Mouse (Mus musculus): ENCODE data around the gene Traf3ip2. TPM values are rescaled to one million over a fixed set of nuclear protein-coding genes. Genes with fewer than 3 reads are reported as not detected.

Traf3ip2 gene
- polyA plus RNA-seq, 1 experiment from 2014 or later = 6.8 TPM

DNA sequence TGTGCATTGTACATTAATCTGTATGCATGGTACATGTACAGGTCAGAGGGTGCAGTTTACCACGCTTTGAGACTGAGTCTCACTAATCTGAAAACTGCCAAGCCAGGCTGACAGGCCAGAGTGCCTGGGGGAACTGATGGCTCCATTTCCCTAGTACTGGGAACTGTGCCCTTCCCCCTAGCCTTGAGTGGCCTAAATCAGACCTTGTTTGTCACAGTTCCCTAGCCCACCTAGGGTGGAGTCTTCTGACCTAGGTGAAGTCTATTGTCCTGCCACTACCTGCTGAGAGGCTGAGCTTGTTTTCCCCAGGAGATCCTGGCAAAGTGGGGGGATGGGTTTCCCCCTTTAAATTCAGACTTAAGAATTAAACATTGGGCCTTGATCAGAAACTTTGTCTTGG, 18.0 kb upstream of the Traf3ip2 start:
- H3K4me1 ChIP-seq (ENCODE audit: control insufficient read depth, insufficient read depth, low read length) = peaks cover 18% of the 10 kb centered on the region
- H3K27ac ChIP-seq (replicated peaks; ENCODE audit: low read depth, low read length) = no peak overlapping the region
- H3K4me2 ChIP-seq (ENCODE audit: low read length) = no peak overlapping the region
- no peaks in the 10 kb centered on the region for H3K36me3 ChIP-seq (ENCODE audit: control insufficient read depth, insufficient read depth, low read length)
- ATAC-seq (ENCODE audit: low FRiP score, low TSS enrichment) = no peak
- no peak overlapping the region for H3K9ac ChIP-seq (replicated peaks; ENCODE audit: low read length)
- no peaks in the 10 kb centered on the region; the same call in 1 of the 2 replicates for H3K9me3 ChIP-seq (ENCODE audit: control insufficient read depth, low read length)
- no peak for DNase-seq
- 70% methylated on average over 1 of the region's 1 CpGs for WGBS
- H3K4me3 ChIP-seq (replicated peaks; ENCODE audit: low read depth, low read length) = no peak overlapping the region
- no peaks in the 10 kb centered on the region for H3K27me3 ChIP-seq (ENCODE audit: control insufficient read depth, insufficient read depth, low read length)

DNA sequence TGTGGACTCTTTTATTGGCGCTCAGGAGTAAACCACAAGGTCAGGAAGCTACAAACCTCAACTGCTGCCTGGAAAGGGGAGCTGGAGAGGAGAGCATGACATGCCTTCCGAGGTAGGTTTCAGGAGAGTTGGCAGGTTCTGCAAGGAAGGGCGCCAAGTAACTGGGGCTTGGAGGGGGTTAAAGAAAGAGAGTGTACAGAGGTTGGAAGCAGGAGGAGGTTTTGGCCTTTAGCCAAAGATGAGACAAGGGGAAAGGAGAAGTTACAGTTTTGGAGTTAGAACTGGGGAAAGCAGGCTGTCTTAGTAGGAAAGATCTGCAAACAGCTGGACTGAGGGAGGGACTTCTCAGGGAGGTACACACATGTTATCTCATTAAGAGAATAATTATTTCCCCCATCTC, 16.9 kb upstream of the Traf3ip2 start:
- Histone ChIP-seq H3K4me2 (ENCODE audit: low read length) (no peak overlapping the region), H3K9ac (replicated peaks; ENCODE audit: low read length) (no peak overlapping the region), H3K27ac (replicated peaks; ENCODE audit: low read depth, low read length) (no peak overlapping the region; the same call in 1 of the 2 replicates), H3K4me1 (ENCODE audit: control insufficient read depth, insufficient read depth, low read length) (peaks cover 18% of the 10 kb centered on the region), H3K9me3 (ENCODE audit: control insufficient read depth, low read length) (no peaks in the 10 kb centered on the region; the same call in 1 of the 2 replicates), H3K4me3 (replicated peaks; ENCODE audit: low read depth, low read length) (no peak overlapping the region), H3K36me3 (ENCODE audit: control insufficient read depth, insufficient read depth, low read length) (no peaks in the 10 kb centered on the region), H3K27me3 (ENCODE audit: control insufficient read depth, insufficient read depth, low read length) (no peaks in the 10 kb centered on the region)
- ATAC-seq (ENCODE audit: low FRiP score, low TSS enrichment) (no peak), DNase-seq (no peak)
- WGBS = 83% methylated on average over 3 of the region's 3 CpGs

DNA sequence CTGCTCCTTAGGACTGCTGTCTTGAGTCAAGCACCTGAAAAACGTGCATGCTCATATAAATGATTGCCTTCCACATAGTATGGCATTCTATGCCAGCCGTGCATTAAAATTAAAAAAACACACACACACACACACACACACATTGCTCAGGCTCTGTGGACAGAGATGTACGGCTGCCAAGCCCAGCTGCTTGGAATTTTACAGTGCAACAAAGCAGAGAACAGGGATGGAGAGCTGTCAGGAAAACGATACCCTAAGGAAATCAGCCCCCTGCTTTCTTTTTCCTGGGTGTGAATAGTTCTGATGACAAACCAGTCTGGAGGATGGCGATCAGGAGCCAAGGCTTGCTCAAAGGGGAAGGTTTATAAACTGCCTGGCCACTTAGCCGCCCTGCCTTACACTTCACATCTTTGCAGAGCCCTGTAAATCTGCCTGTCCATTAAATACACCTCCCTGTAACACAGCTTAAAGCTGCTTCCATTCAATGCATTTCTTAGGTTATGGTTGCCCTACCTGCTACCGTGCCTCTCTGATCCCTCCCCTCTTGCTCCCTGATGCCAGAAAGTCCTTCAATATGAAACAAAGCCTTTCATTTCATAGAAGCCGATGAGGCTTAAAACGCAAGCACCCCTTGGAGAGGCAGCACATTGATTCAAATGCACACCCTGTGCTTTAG, 15.5 kb upstream of the Traf3ip2 start:
- Histone ChIP-seq H3K27me3 (ENCODE audit: control insufficient read depth, insufficient read depth, low read length) (no peaks in the 10 kb centered on the region), H3K4me1 (ENCODE audit: control insufficient read depth, insufficient read depth, low read length) (peaks cover 18% of the 10 kb centered on the region), H3K9me3 (ENCODE audit: control insufficient read depth, low read length) (no peaks in the 10 kb centered on the region; the same call in 1 of the 2 replicates), H3K9ac (replicated peaks; ENCODE audit: low read length) (peak overlapping the region; percentile 21; the same call in 1 of the 2 replicates), H3K4me2 (ENCODE audit: low read length) (no peak overlapping the region), H3K36me3 (ENCODE audit: control insufficient read depth, insufficient read depth, low read length) (no peaks in the 10 kb centered on the region), H3K4me3 (replicated peaks; ENCODE audit: low read depth, low read length) (no peak overlapping the region), H3K27ac (replicated peaks; ENCODE audit: low read depth, low read length) (peak overlapping the region; percentile 73)
- ATAC-seq (ENCODE audit: low FRiP score, low TSS enrichment) (peak; percentile 20; the same call in 1 of the 2 replicates), DNase-seq (no peak)
- WGBS = 37% methylated on average over 9 of the region's 9 CpGs

GRCm38 (mm10) chr10:39597792-39598183, 14.9 kb upstream of the Traf3ip2 start:
- H3K27me3 ChIP-seq (ENCODE audit: control insufficient read depth, insufficient read depth, low read length) = no peaks in the 10 kb centered on the region
- H3K4me3 ChIP-seq (replicated peaks; ENCODE audit: low read depth, low read length) = no peak overlapping the region
- H3K9ac ChIP-seq (replicated peaks; ENCODE audit: low read length) = peak overlapping the region; percentile 21; the same call in 1 of the 2 replicates
- no peaks in the 10 kb centered on the region for H3K36me3 ChIP-seq (ENCODE audit: control insufficient read depth, insufficient read depth, low read length)
- WGBS = 52% methylated on average over 3 of the region's 3 CpGs
- H3K4me2 ChIP-seq (ENCODE audit: low read length) = no peak overlapping the region
- no peak for ATAC-seq (ENCODE audit: low FRiP score, low TSS enrichment)
- DNase-seq = no peak
- H3K9me3 ChIP-seq (ENCODE audit: control insufficient read depth, low read length) = no peaks in the 10 kb centered on the region; the same call in 1 of the 2 replicates
- peak overlapping the region; percentile 73 for H3K27ac ChIP-seq (replicated peaks; ENCODE audit: low read depth, low read length)
- H3K4me1 ChIP-seq (ENCODE audit: control insufficient read depth, insufficient read depth, low read length) = peaks cover 18% of the 10 kb centered on the region

GRCm38 (mm10) chr10:39599601-39600000, 13.1 kb upstream of the Traf3ip2 start:
- H3K9me3 ChIP-seq (ENCODE audit: control insufficient read depth, low read length) = peaks cover 5% of the 10 kb centered on the region; the same call in 1 of the 2 replicates
- 94% methylated on average over 4 of the region's 4 CpGs for WGBS
- DNase-seq (no peak), ATAC-seq (ENCODE audit: low FRiP score, low TSS enrichment) (no peak)
- H3K27ac ChIP-seq (replicated peaks; ENCODE audit: low read depth, low read length) = no peak overlapping the region
- H3K4me1 ChIP-seq (ENCODE audit: control insufficient read depth, insufficient read depth, low read length) = peaks cover 18% of the 10 kb centered on the region
- H3K4me3 ChIP-seq (replicated peaks; ENCODE audit: low read depth, low read length) = no peak overlapping the region
- H3K36me3 ChIP-seq (ENCODE audit: control insufficient read depth, insufficient read depth, low read length) = no peaks in the 10 kb centered on the region
- H3K4me2 ChIP-seq (ENCODE audit: low read length) = no peak overlapping the region
- no peaks in the 10 kb centered on the region for H3K27me3 ChIP-seq (ENCODE audit: control insufficient read depth, insufficient read depth, low read length)
- no peak overlapping the region for H3K9ac ChIP-seq (replicated peaks; ENCODE audit: low read length)

GRCm38 (mm10) chr10:39600115-39600514, 12.6 kb upstream of the Traf3ip2 start:
- no peak overlapping the region for H3K9ac ChIP-seq (replicated peaks; ENCODE audit: low read length)
- no peak for ATAC-seq (ENCODE audit: low FRiP score, low TSS enrichment)
- no peak overlapping the region for H3K4me3 ChIP-seq (replicated peaks; ENCODE audit: low read depth, low read length)
- H3K4me1 ChIP-seq (ENCODE audit: control insufficient read depth, insufficient read depth, low read length) = peaks cover 18% of the 10 kb centered on the region
- no peak overlapping the region for H3K4me2 ChIP-seq (ENCODE audit: low read length)
- H3K27me3 ChIP-seq (ENCODE audit: control insufficient read depth, insufficient read depth, low read length) = no peaks in the 10 kb centered on the region
- H3K27ac ChIP-seq (replicated peaks; ENCODE audit: low read depth, low read length) = no peak overlapping the region
- no peak for DNase-seq
- WGBS = 76% methylated on average over 1 of the region's 1 CpGs
- peaks cover 5% of the 10 kb centered on the region; the same call in 1 of the 2 replicates for H3K9me3 ChIP-seq (ENCODE audit: control insufficient read depth, low read length)
- no peaks in the 10 kb centered on the region for H3K36me3 ChIP-seq (ENCODE audit: control insufficient read depth, insufficient read depth, low read length)

- Histone ChIP-seq H3K4me2 (ENCODE audit: low read length) (no peak overlapping the region), H3K9me3 (ENCODE audit: control insufficient read depth, low read length) (peaks cover 10% of the 10 kb centered on the region), H3K4me3 (replicated peaks; ENCODE audit: low read depth, low read length) (no peak overlapping the region), H3K27ac (replicated peaks; ENCODE audit: low read depth, low read length) (no peak overlapping the region), H3K4me1 (ENCODE audit: control insufficient read depth, insufficient read depth, low read length) (peaks cover 14% of the 10 kb centered on the region), H3K36me3 (ENCODE audit: control insufficient read depth, insufficient read depth, low read length) (no peaks in the 10 kb centered on the region), H3K27me3 (ENCODE audit: control insufficient read depth, insufficient read depth, low read length) (no peaks in the 10 kb centered on the region), H3K9ac (replicated peaks; ENCODE audit: low read length) (no peak overlapping the region)
- 83% methylated on average over 5 of the region's 5 CpGs for WGBS
- ATAC-seq (ENCODE audit: low FRiP score, low TSS enrichment) (no peak), DNase-seq (no peak)
These were observed 11.7 kb upstream of the Traf3ip2 start for GRCm38 (mm10) chr10:39601068-39601467.

DNA sequence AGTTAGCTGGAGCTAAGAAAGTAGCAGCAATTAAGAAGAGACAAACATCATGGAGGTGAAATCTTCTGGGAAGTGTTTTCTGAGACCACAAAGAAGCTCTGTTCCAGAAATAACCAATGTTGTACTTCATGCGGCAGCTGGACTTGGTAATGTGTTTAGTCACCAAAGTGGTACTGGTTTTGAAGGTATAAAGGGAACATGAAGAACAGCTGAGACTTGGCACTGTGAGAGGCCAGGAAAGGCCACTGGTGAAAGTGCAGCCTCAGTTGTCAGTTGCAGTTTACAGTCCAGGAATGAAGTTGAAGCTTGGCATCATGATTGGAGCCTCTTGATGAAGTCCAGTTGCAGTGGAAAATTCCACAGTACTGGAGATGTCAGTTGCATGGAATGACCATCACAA, 6.3 kb upstream of the Traf3ip2 start:
- Histone ChIP-seq H3K4me3 (replicated peaks; ENCODE audit: low read depth, low read length) (no peak overlapping the region), H3K4me2 (ENCODE audit: low read length) (no peak overlapping the region), H3K9me3 (ENCODE audit: control insufficient read depth, low read length) (peaks cover 14% of the 10 kb centered on the region), H3K9ac (replicated peaks; ENCODE audit: low read length) (no peak overlapping the region), H3K36me3 (ENCODE audit: control insufficient read depth, insufficient read depth, low read length) (no peaks in the 10 kb centered on the region), H3K27me3 (ENCODE audit: control insufficient read depth, insufficient read depth, low read length) (no peaks in the 10 kb centered on the region), H3K4me1 (ENCODE audit: control insufficient read depth, insufficient read depth, low read length) (no peaks in the 10 kb centered on the region), H3K27ac (replicated peaks; ENCODE audit: low read depth, low read length) (no peak overlapping the region)
- no peak for DNase-seq
- ATAC-seq (ENCODE audit: low FRiP score, low TSS enrichment) = no peak
- 98% methylated on average over 1 of the region's 1 CpGs for WGBS

DNA sequence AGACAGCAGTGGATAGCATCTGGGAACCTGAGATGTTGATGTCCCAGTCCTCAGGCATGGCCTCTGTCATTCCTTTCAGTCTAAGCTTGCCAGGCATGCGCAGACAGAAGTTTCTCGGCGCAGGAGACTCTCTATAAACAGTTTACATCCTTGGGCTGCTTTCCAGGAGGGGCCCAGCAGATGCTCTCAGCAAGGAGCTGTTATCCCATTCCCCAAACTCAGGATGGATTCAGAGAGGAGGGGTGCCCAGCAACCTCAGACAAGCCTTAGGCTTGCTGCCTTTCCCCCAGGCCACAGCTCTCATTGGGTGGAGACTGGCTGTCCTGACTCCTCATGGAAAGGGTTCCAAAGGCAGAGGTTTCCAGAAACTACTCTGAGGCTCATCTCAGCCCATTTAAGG, 1.5 kb upstream of the Traf3ip2 start:
- Histone ChIP-seq H3K4me3 (replicated peaks; ENCODE audit: low read depth, low read length) (no peak overlapping the region), H3K4me1 (ENCODE audit: control insufficient read depth, insufficient read depth, low read length) (peaks cover 16% of the 10 kb centered on the region; the same call in 1 of the 2 replicates), H3K27me3 (ENCODE audit: control insufficient read depth, insufficient read depth, low read length) (no peaks in the 10 kb centered on the region), H3K36me3 (ENCODE audit: control insufficient read depth, insufficient read depth, low read length) (no peaks in the 10 kb centered on the region), H3K27ac (replicated peaks; ENCODE audit: low read depth, low read length) (no peak overlapping the region), H3K9me3 (ENCODE audit: control insufficient read depth, low read length) (peaks cover 3% of the 10 kb centered on the region), H3K9ac (replicated peaks; ENCODE audit: low read length) (no peak overlapping the region), H3K4me2 (ENCODE audit: low read length) (no peak overlapping the region)
- 76% methylated on average over 3 of the region's 3 CpGs for WGBS
- no peak for ATAC-seq (ENCODE audit: low FRiP score, low TSS enrichment)
- no peak for DNase-seq
